Mouse (Mus musculus) skeletal muscle tissue, adult 2 months (tissue): Measurements from ENCODE around the gene Gm13119.
"Not testable (repeated sequence)": the region's sequence is repeated elsewhere in the genome, so short reads cannot be mapped to it uniquely, and the experiment has no call there.

Experiments used
- DNase-seq: peaks from one replicate; pipeline ENCODE4 v3.0.0-alpha.2; 2012; ENCODE audit warnings: low read depth, low spot score

The Gm13119 gene

DNA sequence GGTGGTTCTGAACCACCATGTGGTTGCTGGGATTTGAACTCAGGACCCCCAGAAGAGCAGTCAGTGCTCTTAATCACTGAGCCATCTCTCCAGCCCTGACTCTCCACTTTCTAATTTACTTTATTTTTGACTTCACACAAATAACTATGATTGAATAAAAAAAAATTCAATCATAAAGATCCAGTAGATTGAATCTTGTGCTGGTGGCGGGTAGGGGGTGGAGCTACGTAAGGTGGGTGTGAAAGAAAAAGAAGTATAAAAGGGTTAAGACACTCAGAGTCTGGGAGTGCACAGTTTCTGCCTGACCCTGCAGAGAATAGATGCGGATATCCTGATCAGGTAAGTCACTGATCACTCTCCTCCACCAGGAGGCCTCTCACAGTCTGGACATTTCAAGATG, at the start of gene Gm13119:
Gene Gm13119, plus strand, starts transcription at position 301 of the 400 bp plus-strand sequence.
- not testable (repeated sequence) for DNase-seq

DNA sequence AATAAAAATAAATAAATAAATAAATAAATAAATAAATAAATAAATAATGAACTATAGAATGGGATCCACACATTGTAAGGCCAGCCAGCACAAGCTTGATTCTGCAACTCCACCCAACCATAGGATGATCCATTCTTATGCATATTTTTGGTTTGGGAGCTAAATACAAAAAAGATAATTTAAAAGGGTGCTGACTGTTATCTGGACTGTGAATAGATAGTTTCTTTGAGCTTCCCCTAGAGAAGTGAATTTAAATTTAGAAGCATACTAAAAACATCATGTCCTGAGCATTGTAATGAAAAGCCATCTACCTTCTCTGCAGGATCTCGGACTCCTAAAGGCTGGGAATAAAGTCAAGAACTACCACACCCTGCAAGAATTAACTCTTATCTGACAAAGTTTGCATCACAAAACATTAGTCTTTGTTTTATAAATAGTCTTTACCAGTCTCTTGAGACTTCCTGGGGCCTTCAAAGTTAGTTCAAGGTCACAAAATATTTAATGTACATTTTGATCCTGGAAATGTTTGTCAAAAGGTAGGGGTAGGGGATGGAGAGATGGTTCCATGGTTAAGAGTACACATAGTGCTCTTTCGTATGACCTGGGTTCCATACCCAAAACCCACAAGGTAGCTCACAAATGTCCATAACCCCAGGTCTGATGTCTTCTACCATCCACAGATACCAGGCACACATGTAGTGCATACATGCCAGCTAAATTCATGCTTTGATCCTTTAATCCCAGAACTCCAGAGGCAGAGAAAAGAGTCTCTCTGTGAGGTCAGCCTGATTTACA, 44.9 kb upstream of the Gm13119 start:
- DNase-seq, result not testable (repeated sequence)

DNA sequence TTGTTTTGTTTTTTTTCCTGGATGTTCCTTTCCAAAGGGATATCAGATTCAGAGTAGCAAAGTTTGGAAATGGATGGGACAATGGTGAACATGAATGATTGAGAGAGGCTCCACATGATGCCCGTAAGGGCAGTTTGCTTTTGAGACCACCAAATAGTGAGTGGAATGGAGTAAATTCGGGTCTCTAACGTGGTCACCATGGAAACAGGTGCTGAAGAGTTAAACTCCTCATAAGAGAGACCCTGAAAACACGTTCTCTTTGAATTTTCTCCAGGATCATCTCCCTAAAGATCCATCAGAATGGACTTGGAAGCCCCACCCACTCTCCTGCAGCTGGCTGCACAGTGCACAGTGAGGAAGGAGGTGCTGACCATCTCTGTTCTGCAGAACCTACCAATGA, 27.8 kb upstream of the Gm13119 start, which contains the start of gene Gm13128:
Gene Gm13128, plus strand, starts transcription at position 301 of the 400 bp plus-strand sequence.
- not testable (repeated sequence) for DNase-seq

DNA sequence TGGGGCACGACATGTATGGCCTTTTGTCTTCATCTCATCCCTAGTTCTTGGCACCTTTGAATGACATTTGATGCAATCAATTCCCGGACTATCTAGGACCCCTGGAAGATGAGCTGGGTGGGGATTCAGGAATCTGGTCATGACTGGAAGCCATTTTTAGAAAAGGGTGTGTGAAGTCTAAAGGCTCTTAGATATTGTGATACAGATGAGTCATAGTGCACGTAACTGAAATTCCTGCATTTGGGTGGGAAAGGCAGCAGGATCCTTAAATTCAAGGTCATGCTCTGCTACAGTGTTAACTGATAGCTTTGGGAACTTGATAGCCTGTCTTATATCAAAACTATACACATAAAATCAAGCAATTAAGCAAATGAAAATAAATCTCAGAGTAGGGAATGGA, 21.9 kb upstream of the Gm13119 start:
- DNase-seq, result not testable (repeated sequence)

DNA sequence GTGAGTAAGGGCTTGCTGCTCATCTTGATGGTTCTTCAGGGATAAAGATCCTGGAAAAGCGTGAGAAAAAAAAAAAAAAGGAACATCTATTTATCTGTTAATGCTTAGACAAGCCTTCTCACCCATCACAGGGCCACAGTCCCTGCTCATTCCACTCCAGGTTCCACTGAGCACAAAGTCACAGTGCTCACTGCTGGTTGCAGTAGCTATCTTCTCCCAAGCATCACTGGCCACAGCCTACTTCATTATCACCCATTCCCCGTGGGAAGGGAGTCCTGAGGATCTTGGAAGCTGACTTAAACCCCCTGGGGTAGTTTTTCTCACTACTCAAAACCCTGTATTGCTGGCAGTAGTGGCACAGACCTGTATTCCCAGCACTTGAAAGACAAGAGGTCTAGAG, 20.2 kb downstream of the Gm13119 start, which contains the start of gene Pramef20:
Gene Pramef20, minus strand, starts transcription at position 23 of the 400 bp plus-strand sequence.
- no peak for DNase-seq

DNA sequence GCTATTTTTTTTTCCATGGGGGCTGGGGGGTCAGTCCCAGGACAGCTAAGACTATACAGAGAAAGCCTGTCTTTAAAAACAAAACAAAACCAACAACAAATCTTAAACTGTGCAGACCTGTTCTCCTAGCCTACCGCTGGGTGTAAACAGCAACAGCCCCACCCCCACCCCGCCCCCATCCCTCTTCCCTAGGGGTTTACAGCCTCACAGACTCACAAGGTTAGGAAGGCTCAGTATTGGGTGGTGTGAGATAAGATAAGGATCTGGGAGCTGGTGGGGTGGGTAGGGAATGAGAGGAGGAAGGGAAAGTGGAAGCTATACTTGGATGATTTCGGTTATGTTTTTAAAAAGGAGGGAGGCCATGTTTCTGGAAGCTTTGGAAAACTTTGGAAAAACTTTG, 38.6 kb downstream of the Gm13119 start:
- DNase-seq, result no peak

DNA sequence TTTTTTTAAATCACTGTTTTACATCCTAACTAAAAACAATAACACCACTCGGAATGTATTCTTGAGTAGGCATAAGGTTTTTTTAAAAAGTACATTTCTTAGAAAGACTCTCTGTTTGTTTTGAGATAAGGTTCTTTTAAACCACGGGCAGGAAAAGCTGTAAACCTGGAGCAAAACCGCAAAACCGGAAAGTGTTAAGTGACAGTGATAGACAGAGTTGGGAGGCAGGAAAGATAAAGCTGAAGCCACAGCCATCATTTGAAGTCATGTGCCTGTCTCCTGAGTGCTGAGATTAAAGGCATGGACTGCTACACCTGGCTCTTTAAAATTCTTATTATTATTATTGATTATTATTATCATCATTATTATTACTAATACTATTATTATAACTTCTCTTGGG, 45.0 kb downstream of the Gm13119 start:
- DNase-seq, result no peak

DNA sequence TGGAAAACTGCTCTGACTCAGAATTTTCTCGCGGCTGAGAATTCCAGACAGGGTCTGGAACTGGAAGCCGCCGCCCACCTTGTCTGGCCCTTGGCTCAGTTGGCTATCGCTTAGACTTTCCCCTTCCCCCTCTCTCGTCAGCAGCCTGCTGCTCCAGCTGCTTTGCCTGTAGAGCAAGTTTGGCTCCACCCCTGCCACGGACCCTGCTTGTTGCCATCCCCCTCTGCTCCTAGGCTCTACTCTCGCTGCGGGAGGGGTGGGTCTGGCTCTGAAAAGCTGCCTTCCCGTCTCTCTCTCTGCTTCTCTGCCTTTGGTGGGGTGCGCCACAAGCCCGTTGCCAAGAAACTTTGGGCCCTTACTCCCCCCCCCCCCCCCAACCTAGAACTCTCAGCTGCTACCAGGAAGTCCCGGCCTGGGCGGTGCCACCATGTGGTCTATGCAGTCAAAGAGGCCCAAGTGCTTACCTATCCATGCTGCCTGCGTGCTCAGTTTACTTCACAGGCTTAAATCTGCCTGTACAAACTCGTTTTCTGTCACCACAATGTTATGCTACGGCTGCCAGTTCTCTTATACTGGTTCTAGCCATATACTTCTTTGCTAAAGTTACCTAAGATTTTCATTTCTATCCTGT, 46.8 kb downstream of the Gm13119 start:
- peak; percentile 3 for DNase-seq

DNA sequence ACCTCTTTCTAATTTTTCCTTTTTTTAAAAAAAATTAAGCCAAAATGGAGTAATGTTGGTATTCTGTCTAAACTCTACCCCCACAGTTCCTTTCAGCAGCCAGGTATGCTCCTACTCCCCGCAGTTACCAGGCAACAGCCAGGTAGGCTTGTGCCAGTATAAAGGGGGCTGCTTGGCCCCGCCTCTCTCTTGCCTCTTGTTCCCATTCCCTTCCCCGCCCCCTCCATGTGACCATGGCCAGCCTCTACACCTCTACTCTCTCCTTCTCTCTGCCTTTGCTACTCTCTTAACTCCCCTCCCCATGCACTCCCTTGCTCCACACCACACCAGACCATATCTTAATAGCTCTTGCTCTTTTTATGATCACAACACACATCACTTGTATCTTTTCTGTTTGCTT, 48.5 kb downstream of the Gm13119 start:
- DNase-seq, result no peak

DNA sequence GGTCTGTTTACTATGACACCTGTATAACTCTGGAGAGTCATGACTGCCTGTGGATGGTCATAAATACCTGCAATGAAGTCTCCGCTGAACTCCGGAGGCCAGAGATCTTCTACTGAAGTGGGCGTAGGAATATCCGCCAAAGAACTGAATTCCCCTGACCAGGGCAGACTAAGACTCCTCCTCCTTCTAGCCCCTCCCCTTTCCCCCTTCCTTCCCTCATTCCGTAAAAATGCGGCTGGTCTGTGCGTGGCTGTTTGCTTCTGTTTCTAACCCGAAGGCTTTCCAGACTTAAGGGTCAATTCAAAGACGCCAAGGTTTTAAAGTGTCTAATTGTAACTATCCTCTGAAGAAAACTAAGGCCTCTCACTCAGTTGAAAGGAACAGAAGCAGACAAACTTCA, 50.5 kb downstream of the Gm13119 start, which contains the start of gene Pramef12:
Gene Pramef12, minus strand, starts transcription at position 175 of the 400 bp plus-strand sequence.
- DNase-seq, result no peak
